Mouse (Mus musculus): ENCODE measurements around the gene Col4a2. TPM values are rescaled to one million over a fixed set of nuclear protein-coding genes. Genes with fewer than 3 reads are reported as not detected.

Col4a2 gene
- polyA plus RNA-seq, 1 experiment, result 8.4 TPM

DNA sequence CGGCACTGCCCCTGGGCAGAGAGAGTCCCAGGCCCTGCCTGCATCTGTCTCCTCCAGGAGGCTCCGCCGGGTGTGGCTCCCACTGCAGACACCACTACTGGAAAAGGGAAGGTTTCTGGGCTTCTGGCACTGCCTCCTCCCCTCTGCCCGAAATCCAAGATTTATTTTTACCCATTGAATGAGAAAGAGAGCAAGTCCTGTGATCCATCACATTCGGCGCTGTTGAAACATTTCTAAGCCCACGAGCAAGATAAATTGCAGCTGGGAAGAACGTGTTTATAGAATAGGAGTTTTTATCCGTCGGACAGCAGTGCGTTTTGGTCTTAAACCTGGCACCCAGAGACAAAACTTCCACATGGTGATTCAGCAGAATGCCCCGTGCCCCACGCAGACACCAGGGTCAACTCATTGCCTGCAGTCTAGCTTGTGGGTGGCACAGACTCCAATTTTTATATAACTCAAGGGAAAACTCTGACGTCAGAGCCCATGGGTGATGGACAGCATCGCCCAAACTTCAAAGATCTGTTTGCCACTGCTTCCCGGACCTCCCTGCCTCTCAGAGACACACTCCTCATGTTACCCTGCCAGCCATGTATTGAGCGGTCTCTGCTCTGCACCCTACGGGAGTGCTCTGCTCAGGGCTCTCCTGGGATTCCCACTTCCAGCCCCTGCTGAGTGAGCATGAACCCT is 63.3 kb downstream of the Col4a2 start:
- Histone ChIP-seq H3K27me3 (ENCODE audit: control insufficient read depth, insufficient read depth, low read length) (no peaks in the 10 kb centered on the region), H3K4me3 (ENCODE audit: control insufficient read depth, low read depth, low read length) (no peak overlapping the region), H3K27ac (ENCODE audit: control insufficient read depth, insufficient read depth, low read depth, low read length) (no peak overlapping the region; the same call in 1 of the 2 replicates), H3K4me1 (ENCODE audit: control insufficient read depth, insufficient read depth, low read length) (peaks cover 2% of the 10 kb centered on the region; the same call in 1 of the 2 replicates), H3K36me3 (ENCODE audit: control insufficient read depth, insufficient read depth, low read length) (no peaks in the 10 kb centered on the region)
- TF ChIP-seq POLR2A (IDR thresholded peaks at IDR 0.05; ENCODE audit: control insufficient read depth, low read depth, low read length) (no peak), CTCF (IDR thresholded peaks at IDR 0.05; ENCODE audit: control insufficient read depth, insufficient read depth, insufficient replicate concordance, low read depth, low read length) (no peak)

DNA sequence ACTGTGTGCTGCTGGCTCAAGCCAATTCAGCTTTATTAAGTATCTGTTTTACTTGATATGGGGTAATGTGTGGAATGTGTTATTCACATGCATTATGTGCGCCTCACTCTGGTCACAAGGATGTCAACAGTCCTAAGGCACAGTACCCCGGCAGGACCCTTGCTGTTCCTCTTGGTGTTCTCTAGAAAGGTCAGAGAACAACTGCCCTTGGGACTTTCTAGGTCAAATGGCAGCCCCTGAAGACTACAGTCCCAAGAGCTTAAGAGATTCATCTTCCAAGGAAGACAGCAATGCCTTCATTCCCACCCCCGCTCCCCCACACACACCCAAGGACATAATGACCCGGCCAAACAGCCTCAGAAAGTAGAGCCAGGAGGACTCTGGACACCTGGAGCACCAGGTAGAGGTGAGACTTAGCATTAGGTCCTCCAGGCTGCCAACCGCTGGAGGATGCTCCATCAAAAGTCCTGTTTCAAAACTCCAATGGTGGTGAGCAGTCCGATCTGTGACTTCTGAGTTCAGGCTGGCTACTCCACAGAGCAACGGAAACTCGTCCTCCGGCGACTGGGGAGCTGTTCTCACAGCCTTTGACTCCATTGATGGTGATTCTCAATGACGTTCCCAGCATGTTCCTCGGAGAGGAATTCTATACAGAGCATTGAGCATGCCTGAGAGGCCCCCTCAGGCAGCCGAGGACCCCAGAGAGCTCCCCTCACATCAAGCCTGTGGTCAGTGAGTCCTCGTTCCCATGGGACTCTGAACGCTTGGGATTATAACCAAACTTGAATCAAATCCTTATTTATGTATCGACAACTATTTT is 65.0 kb downstream of the Col4a2 start:
- TF ChIP-seq CTCF (IDR thresholded peaks at IDR 0.05; ENCODE audit: control insufficient read depth, insufficient read depth, insufficient replicate concordance, low read depth, low read length) (no peak), POLR2A (IDR thresholded peaks at IDR 0.05; ENCODE audit: control insufficient read depth, low read depth, low read length) (no peak)
- Histone ChIP-seq H3K36me3 (ENCODE audit: control insufficient read depth, insufficient read depth, low read length) (no peaks in the 10 kb centered on the region), H3K27me3 (ENCODE audit: control insufficient read depth, insufficient read depth, low read length) (no peaks in the 10 kb centered on the region), H3K4me3 (ENCODE audit: control insufficient read depth, low read depth, low read length) (no peak overlapping the region), H3K4me1 (ENCODE audit: control insufficient read depth, insufficient read depth, low read length) (peaks cover 2% of the 10 kb centered on the region; the same call in 1 of the 2 replicates), H3K27ac (ENCODE audit: control insufficient read depth, insufficient read depth, low read depth, low read length) (no peak overlapping the region)

DNA sequence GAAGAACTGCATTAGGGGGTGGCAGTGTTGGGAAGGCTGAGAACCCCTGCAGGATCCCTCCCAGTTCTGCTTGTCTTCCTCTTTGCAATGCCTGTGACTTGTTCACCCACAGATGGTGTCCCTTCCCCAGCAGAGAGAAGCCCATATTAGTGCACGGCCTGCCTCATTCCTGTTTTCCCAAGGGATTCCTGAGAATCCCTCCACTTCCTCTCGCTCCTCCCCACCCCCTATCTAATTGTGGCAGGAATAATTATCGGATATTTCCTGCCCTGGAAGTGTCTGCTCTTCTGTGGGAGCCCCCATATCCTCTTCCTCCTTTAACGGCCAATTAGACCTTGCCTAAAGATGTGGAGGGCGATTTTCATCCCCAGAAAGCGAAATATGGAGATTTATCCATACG is 67.0 kb downstream of the Col4a2 start:
- Histone ChIP-seq H3K4me1 (ENCODE audit: control insufficient read depth, insufficient read depth, low read length) (peaks cover 2% of the 10 kb centered on the region; the same call in 1 of the 2 replicates), H3K36me3 (ENCODE audit: control insufficient read depth, insufficient read depth, low read length) (no peaks in the 10 kb centered on the region), H3K4me3 (ENCODE audit: control insufficient read depth, low read depth, low read length) (no peak overlapping the region), H3K27me3 (ENCODE audit: control insufficient read depth, insufficient read depth, low read length) (no peaks in the 10 kb centered on the region), H3K27ac (ENCODE audit: control insufficient read depth, insufficient read depth, low read depth, low read length) (no peak overlapping the region)
- TF ChIP-seq CTCF (IDR thresholded peaks at IDR 0.05; ENCODE audit: control insufficient read depth, insufficient read depth, insufficient replicate concordance, low read depth, low read length) (no peak), POLR2A (IDR thresholded peaks at IDR 0.05; ENCODE audit: control insufficient read depth, low read depth, low read length) (no peak)

DNA sequence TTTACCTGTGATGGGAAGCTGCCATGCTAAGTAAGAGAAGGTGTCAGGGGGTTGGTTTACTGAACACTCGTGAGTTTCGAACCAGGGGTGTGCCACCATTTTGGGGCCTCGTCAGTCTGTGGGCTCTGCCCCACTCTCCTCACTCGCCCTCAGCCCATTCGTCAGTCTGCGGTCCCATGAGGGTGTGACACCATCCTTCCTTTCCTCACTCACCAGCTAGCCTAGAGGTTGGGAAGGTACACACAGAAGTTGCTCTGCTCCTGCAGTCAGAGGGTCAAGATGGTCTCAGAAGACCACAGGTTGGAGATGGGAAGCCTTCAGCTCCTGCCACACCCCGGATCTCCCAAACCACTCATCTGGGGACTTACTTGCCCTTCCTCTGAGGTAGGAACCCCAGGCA is 68.9 kb downstream of the Col4a2 start:
- TF ChIP-seq POLR2A (IDR thresholded peaks at IDR 0.05; ENCODE audit: control insufficient read depth, low read depth, low read length) (no peak), CTCF (IDR thresholded peaks at IDR 0.05; ENCODE audit: control insufficient read depth, insufficient read depth, insufficient replicate concordance, low read depth, low read length) (no peak)
- Histone ChIP-seq H3K27ac (ENCODE audit: control insufficient read depth, insufficient read depth, low read depth, low read length) (peak overlapping the region; percentile 45), H3K27me3 (ENCODE audit: control insufficient read depth, insufficient read depth, low read length) (no peaks in the 10 kb centered on the region), H3K4me1 (ENCODE audit: control insufficient read depth, insufficient read depth, low read length) (peaks cover 3% of the 10 kb centered on the region), H3K36me3 (ENCODE audit: control insufficient read depth, insufficient read depth, low read length) (no peaks in the 10 kb centered on the region), H3K4me3 (ENCODE audit: control insufficient read depth, low read depth, low read length) (no peak overlapping the region)

DNA sequence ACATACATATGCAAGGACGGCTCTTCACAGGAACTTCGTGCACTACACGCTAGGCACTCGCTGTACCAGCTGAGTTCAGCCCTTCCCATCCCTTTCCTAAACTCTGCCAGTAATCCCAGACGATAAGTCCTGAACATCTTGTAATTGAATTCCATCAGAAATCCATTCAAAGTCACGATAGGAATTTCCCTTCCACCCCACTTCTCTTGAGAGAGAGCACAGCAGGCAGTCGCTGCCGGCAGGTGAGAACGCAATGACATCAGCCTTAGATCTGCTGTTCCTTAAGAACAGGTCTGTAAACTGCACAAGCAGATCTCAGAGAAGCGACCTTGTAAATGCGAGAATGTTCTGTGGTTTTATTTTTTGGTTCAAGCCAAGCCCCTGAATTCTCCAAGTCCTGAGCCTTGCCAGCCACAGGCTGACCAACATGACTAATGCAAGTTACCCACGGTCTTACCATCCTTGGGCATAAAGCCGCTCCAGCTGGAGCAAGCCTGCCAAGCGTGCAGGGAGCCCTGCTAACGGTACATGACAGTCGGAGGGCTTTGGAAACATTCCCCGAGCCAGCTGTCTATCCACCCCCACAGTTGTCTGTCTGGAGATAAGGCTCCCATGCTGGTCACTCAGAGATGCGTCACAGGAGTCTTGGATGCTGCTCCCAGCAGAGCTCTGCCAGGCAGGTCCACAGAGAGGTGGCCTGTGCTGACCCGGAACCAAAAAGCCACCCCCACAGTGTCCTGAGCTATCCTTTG is 69.6 kb downstream of the Col4a2 start:
- H3K36me3 ChIP-seq (ENCODE audit: control insufficient read depth, insufficient read depth, low read length), result no peaks in the 10 kb centered on the region
- TF ChIP-seq CTCF (IDR thresholded peaks at IDR 0.05; ENCODE audit: control insufficient read depth, insufficient read depth, insufficient replicate concordance, low read depth, low read length) (no peak), POLR2A (IDR thresholded peaks at IDR 0.05; ENCODE audit: control insufficient read depth, low read depth, low read length) (no peak)
- peaks cover 3% of the 10 kb centered on the region for H3K4me1 ChIP-seq (ENCODE audit: control insufficient read depth, insufficient read depth, low read length)
- no peak overlapping the region for H3K4me3 ChIP-seq (ENCODE audit: control insufficient read depth, low read depth, low read length)
- H3K27me3 ChIP-seq (ENCODE audit: control insufficient read depth, insufficient read depth, low read length), result no peaks in the 10 kb centered on the region
- peak overlapping the region; percentile 46 for H3K27ac ChIP-seq (ENCODE audit: control insufficient read depth, insufficient read depth, low read depth, low read length)

DNA sequence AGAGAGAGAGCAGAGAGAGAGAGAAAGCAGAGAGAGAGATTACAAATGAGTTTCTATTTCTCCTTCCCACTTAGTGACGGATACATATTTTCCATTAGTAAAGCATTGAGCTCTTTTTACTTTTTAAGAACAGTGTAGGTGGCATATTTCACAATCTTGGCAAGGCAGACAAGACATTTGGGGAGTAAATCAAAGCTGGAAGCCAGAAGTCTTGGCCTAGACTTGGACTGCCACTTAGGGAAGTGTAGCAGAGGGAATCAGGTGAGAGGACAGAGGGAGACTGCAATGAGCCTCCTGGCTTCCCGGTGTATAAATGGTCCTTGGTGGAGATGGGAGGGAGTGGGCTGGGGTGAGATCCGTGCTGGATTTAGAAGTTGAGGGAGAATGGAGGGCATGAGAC is 70.3 kb downstream of the Col4a2 start:
- peaks cover 3% of the 10 kb centered on the region for H3K4me1 ChIP-seq (ENCODE audit: control insufficient read depth, insufficient read depth, low read length)
- H3K4me3 ChIP-seq (ENCODE audit: control insufficient read depth, low read depth, low read length), result no peak overlapping the region
- no peak for TF ChIP-seq CTCF (IDR thresholded peaks at IDR 0.05; ENCODE audit: control insufficient read depth, insufficient read depth, insufficient replicate concordance, low read depth, low read length)
- TF ChIP-seq POLR2A (IDR thresholded peaks at IDR 0.05; ENCODE audit: control insufficient read depth, low read depth, low read length), result no peak
- no peaks in the 10 kb centered on the region for H3K27me3 ChIP-seq (ENCODE audit: control insufficient read depth, insufficient read depth, low read length)
- no peaks in the 10 kb centered on the region for H3K36me3 ChIP-seq (ENCODE audit: control insufficient read depth, insufficient read depth, low read length)
- H3K27ac ChIP-seq (ENCODE audit: control insufficient read depth, insufficient read depth, low read depth, low read length), result peak overlapping the region; percentile 46; the same call in 1 of the 2 replicates

DNA sequence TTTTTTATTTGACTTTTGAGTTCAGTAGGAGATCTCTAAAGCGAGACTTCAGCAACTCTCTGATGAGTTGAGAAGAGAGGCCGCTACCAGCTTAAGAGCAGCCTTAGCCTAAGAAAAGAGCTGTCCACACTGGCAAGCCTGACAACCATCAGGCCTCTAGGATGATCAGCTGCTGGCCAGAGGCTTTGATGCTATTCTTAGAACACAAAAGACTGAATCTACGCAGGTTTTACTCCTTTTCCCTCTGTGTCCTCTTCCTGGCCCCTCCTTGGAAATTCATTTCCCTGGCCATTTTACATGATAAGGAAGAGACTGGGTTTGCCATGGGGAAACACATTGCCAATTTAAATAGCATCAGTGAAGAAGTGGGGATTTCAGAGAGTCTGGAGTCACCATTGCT is 70.8 kb downstream of the Col4a2 start:
- TF ChIP-seq POLR2A (IDR thresholded peaks at IDR 0.05; ENCODE audit: control insufficient read depth, low read depth, low read length) (no peak), CTCF (IDR thresholded peaks at IDR 0.05; ENCODE audit: control insufficient read depth, insufficient read depth, insufficient replicate concordance, low read depth, low read length) (no peak)
- peaks cover 3% of the 10 kb centered on the region for H3K4me1 ChIP-seq (ENCODE audit: control insufficient read depth, insufficient read depth, low read length)
- H3K27me3 ChIP-seq (ENCODE audit: control insufficient read depth, insufficient read depth, low read length), result no peaks in the 10 kb centered on the region
- H3K4me3 ChIP-seq (ENCODE audit: control insufficient read depth, low read depth, low read length), result no peak overlapping the region
- H3K36me3 ChIP-seq (ENCODE audit: control insufficient read depth, insufficient read depth, low read length), result no peaks in the 10 kb centered on the region
- no peak overlapping the region for H3K27ac ChIP-seq (ENCODE audit: control insufficient read depth, insufficient read depth, low read depth, low read length)
